ENCODE assay signal across 8 mouse cellular contexts in the genomic region with DNA sequence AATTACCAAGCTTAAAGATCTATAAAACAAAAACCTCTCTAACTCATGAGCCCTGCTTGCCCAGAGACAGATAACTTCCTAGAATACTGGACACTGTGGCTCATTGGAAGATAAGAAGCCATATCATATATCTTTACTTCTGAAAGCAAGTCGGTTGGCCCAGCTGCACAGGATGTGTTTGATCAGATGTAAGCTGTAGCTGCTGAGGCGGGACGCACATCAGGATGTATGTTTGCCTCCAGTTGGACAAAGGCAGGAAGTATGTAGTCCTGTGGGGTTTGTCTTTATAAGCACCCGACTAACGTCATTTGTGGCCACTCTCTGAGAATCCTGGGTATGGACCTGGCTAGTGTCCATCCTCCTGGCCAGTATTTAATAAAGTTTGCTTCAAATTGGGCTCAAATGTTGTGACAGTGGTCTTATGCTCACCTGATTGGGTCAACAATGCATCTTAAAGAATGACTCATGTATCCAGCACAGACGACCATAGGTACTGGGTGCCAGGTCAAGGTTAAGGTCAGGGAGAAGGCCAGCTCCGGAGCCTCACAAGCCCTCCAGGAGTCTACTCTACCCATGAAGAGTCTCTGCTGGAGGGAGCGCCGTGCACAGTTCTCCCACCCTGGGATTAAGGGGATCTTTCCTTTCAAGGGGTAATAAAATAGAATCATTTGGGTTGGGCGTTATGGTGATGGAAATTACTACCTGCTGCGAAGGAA. TPM values are rescaled to one million over a fixed set of nuclear protein-coding genes. Genes with fewer than 3 reads are reported as not detected.
DNase-seq lines count a peak whose midpoint lies in the region; ATAC-seq lines count a peak whose summit lies in the region.

No protein-coding gene starts in this region.

- H3K27ac ChIP-seq in intestine, embryonic 16.5 days (ENCODE audit: low read length) = peak overlapping the region; percentile 67

- H3K36me3 ChIP-seq in intestine, embryonic 16.5 days (ENCODE audit: control insufficient read depth, insufficient read depth, low read length) = no peaks in the 10 kb centered on the region

- no peak overlapping the region for H3K4me2 ChIP-seq in intestine, embryonic 16.5 days (ENCODE audit: low read depth, low read length)

- WGBS in intestine, embryonic 16.5 days = 46% methylated on average over 11 of the region's 11 CpGs

- DNase-seq in embryo, embryonic 10 days (ENCODE audit: low spot score) = peak; percentile 39
- no peak for DNase-seq in embryo, embryonic 11 days
- peak; percentile 90 for DNase-seq in ZHBTc4 (ENCODE audit: low read depth, low spot score)
- peak; percentile 48 to 77 for DNase-seq in lung, postnatal 4 days
- DNase-seq in layer of hippocampus, postnatal 14 days (ENCODE audit: low spot score in 2 of 2) = no peak
- no peak for DNase-seq in gastrocnemius, postnatal 10 days
- no peak for DNase-seq in ovary, postnatal 36 days (ENCODE audit: low spot score)

- no peak overlapping the region for H3K9ac ChIP-seq in intestine, embryonic 16.5 days (ENCODE audit: low read depth, low read length)

- ATAC-seq in intestine, embryonic 16.5 days = peak; percentile 30; the same call in 1 of the 2 replicates

- peaks cover 30% of the 10 kb centered on the region for H3K4me1 ChIP-seq in intestine, embryonic 16.5 days (ENCODE audit: control insufficient read depth, insufficient read depth, low read length)

- H3K27me3 ChIP-seq in intestine, embryonic 16.5 days (replicated peaks; ENCODE audit: control insufficient read depth, insufficient read depth, low read length) = no peaks in the 10 kb centered on the region

- H3K4me3 ChIP-seq in intestine, embryonic 16.5 days (ENCODE audit: low read length) = no peak overlapping the region

- H3K9me3 ChIP-seq in intestine, embryonic 16.5 days (ENCODE audit: control insufficient read depth, low read length) = no peaks in the 10 kb centered on the region

RNA-seq across cellular contexts. Expression of gene Lgals9, which starts 18.5 kb away (rescaled TPM):
- polyA plus RNA-seq in intestine, embryonic 16.5 days (2015; fragmentation: Nextera tagmentation; extraction: Ambion mirVana) = 96.1 and 111 TPM in 2 replicates
- total RNA-seq in layer of hippocampus, postnatal 14 days (2021) = 1 to 10 TPM; 7.2 to 7.4 TPM
- 10 to 100 TPM; 21.6 to 25.8 TPM for total RNA-seq in gastrocnemius, postnatal 10 days (2021)

Comparison
In these comparisons a context has a peak if more than half of its experiments do, and no peak if none do; other contexts are left out.
1. DNase-seq: peak in embryo, embryonic 10 days (single experiment), ZHBTc4 (single experiment) and lung, postnatal 4 days (2 of 2); none in embryo, embryonic 11 days (single experiment), layer of hippocampus, postnatal 14 days (0 of 2), gastrocnemius, postnatal 10 days (single experiment) and ovary, postnatal 36 days (single experiment).